In the genomic region with DNA sequence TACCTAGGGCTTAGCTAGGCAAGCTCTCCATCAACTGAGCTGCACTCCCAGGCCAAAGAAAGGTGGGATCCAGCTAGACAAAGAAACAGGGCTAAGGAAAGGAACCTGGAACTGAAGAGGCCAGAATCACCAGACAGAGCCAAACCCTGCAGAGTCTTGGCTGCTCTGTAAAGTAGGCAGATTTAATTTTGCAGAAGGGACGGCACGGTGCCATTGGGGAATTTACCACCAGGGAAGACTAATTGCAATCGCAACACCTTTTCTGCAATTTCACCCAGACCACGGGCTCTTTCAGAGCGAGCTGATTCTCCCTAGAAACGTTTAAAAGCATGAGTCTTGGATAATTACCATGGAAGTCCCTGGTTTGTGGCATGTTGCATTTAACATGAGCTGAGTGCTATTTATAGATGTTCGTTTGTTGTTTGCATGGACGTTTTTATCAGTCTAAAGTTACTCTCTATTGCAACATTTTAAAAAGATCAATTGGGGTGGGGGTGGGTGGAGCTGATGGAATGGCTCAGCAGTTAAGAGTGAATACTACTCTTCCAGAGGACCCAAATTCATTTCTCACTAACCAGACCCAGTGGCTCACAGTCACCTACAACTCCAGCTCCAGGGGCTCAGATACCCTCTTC, we compare ENCODE assay signal across 19 mouse cellular contexts.
DNase-seq lines count a peak whose midpoint lies in the region; ATAC-seq and TF ChIP-seq lines count a peak whose summit lies in the region.
"Had no signal": no experiment of that assay in that cellular context is flagged by ENCODE, and none has a peak within 500 bp of the region (broad histone marks: within the 10 kb centered on the region; RNA-seq: fewer than 3 reads in every experiment).

No protein-coding gene starts in this region.

- no peak overlapping the region for H3K9ac ChIP-seq in liver, embryonic 15.5 days
- H3K9ac ChIP-seq in intestine, postnatal 0 days (ENCODE audit: low read depth, low read length), result no peak overlapping the region
- H3K9ac ChIP-seq: forebrain, embryonic 13.5 days; liver, embryonic 14.5 days; midbrain, embryonic 15.5 days had no signal

- no peaks in the 10 kb centered on the region for H3K9me3 ChIP-seq in liver, embryonic 15.5 days (replicated peaks)
- H3K9me3 ChIP-seq in intestine, postnatal 0 days (ENCODE audit: control insufficient read depth), result no peaks in the 10 kb centered on the region
- H3K9me3 ChIP-seq: forebrain, embryonic 13.5 days; hindbrain, embryonic 10.5 days; midbrain, embryonic 15.5 days had no signal

- H3K27ac ChIP-seq in liver, embryonic 15.5 days (replicated peaks), result peak overlapping the region; percentile 59
- H3K27ac ChIP-seq in intestine, postnatal 0 days (ENCODE audit: low read depth, low read length), result peak overlapping the region; percentile 72; the same call in 1 of the 2 replicates
- H3K27ac ChIP-seq: forebrain, embryonic 13.5 days; hindbrain, embryonic 10.5 days; hindbrain, postnatal 0 days; layer of hippocampus, adult 2 months; liver, embryonic 14.5 days; midbrain, embryonic 15.5 days had no signal

- 61% methylated on average over 8 of the region's 8 CpGs for WGBS in liver, embryonic 15.5 days (ENCODE audit: insufficient replicate concordance)
- 72% methylated on average over 8 of the region's 8 CpGs for WGBS in intestine, postnatal 0 days

- DNase-seq in heart, adult 11 months, result peak; percentile 60
- no peak for DNase-seq in heart, postnatal 4 days
- no peak for DNase-seq in liver
- no peak for DNase-seq in frontal cortex, adult 2 months (ENCODE audit: extremely low spot score in 1 of 2, low spot score in 1 of 2)
- DNase-seq in right cerebral cortex, postnatal 14 days, result no peak
- DNase-seq: adrenal gland, adult 2 months; gastrocnemius, postnatal 36 days; kidney, postnatal 14 days; layer of hippocampus, postnatal 36 days; lung, postnatal 14 days had no signal

- no peaks in the 10 kb centered on the region for H3K27me3 ChIP-seq in liver, embryonic 15.5 days
- no peaks in the 10 kb centered on the region for H3K27me3 ChIP-seq in intestine, postnatal 0 days (replicated peaks; ENCODE audit: control insufficient read depth, insufficient read depth, low read length)
- H3K27me3 ChIP-seq: forebrain, embryonic 13.5 days; midbrain, embryonic 15.5 days had no signal

- no peak overlapping the region for H3K4me2 ChIP-seq in liver, embryonic 15.5 days
- no peak overlapping the region for H3K4me2 ChIP-seq in intestine, postnatal 0 days (replicated peaks; ENCODE audit: low read depth)
- H3K4me2 ChIP-seq: forebrain, embryonic 13.5 days; midbrain, embryonic 15.5 days had no signal

- ATAC-seq in liver, embryonic 15.5 days (ENCODE audit: insufficient read depth), result no peak
- no peak for ATAC-seq in intestine, postnatal 0 days
- ATAC-seq: forebrain, embryonic 13.5 days; hindbrain, postnatal 0 days; midbrain, embryonic 15.5 days had no signal

- TF ChIP-seq CTCF in intestine, postnatal 0 days (IDR thresholded peaks at IDR 0.05; ENCODE audit: low read depth), result no peak

- no peak overlapping the region for H3K4me3 ChIP-seq in liver, embryonic 15.5 days (replicated peaks)
- no peak overlapping the region for H3K4me3 ChIP-seq in intestine, postnatal 0 days (ENCODE audit: low read depth, low read length)
- H3K4me3 ChIP-seq: forebrain, embryonic 13.5 days; hindbrain, embryonic 10.5 days; layer of hippocampus, adult 2 months; midbrain, embryonic 15.5 days; myocyte had no signal

- H3K4me1 ChIP-seq in liver, embryonic 15.5 days (replicated peaks), result peaks cover 3% of the 10 kb centered on the region; the same call in 1 of the 2 replicates
- H3K4me1 ChIP-seq in intestine, postnatal 0 days (replicated peaks; ENCODE audit: control insufficient read depth, insufficient read depth, low read length), result no peaks in the 10 kb centered on the region

- H3K36me3 ChIP-seq in liver, embryonic 15.5 days (replicated peaks), result no peaks in the 10 kb centered on the region
- no peaks in the 10 kb centered on the region for H3K36me3 ChIP-seq in intestine, postnatal 0 days (ENCODE audit: control insufficient read depth, insufficient read depth)
- H3K36me3 ChIP-seq: hindbrain, embryonic 10.5 days; midbrain, embryonic 15.5 days had no signal
